Mouse (Mus musculus): ENCODE measurements around the gene Slc16a11. TPM values are rescaled to one million over a fixed set of nuclear protein-coding genes. Genes with fewer than 3 reads are reported as not detected.

Gene Slc16a11
- total and polyA plus RNA-seq, 3 experiments = 0.51 to 2.3 TPM; not detected in 1

GRCm38 (mm10) chr11:70221603-70222500, 9.3 kb downstream of the Slc16a11 start:
- Histone ChIP-seq H3K9me3 (replicated peaks; ENCODE audit: low read length) (no peaks in the 10 kb centered on the region), H3K9ac (ENCODE audit: insufficient read depth, low read depth) (peak overlapping the region; percentile 76), H3K27me3 (replicated peaks) (no peaks in the 10 kb centered on the region), H3K27ac (ENCODE audit: insufficient read depth, low read depth) (no peak overlapping the region), H3K4me2 (ENCODE audit: insufficient read depth, low read depth, poor library complexity, severe bottlenecking) (peak overlapping the region; percentile 87), H3K79me2 (replicated peaks; ENCODE audit: control insufficient read depth, extremely low read depth, insufficient read depth, poor library complexity, severe bottlenecking) (no peaks in the 10 kb centered on the region), H3K4me1 (ENCODE audit: control insufficient read depth in 1 of 2, insufficient read depth in 2 of 2) (peaks cover 15 to 30% of the 10 kb centered on the region in 2 experiments; a peak in 3 of 4 replicates), H3K4me3 (replicated peaks in 1 of 3; ENCODE audit: low read depth in 2 of 3, low read length in 2 of 3, poor library complexity in 1 of 3) (peak overlapping the region; percentile 61 to 78 (median 76)), H3K36me3 (replicated peaks in 1 of 2; ENCODE audit: control insufficient read depth in 1 of 2, insufficient read depth in 1 of 2, low read length in 1 of 2) (peaks cover 3 to 38% of the 10 kb centered on the region in 2 experiments)
- dilution Hi-C loops (cut with MboI; ENCODE audit: extremely low pct_ligation_motif_present, extremely low pct_unique_long_range_greater_than_20kb, low sequenced_read_pairs) (no loop called here), in situ Hi-C loops (cut with MboI; ENCODE audit: low pct_ligation_motif_present, low pct_unique_long_range_greater_than_20kb, low sequenced_read_pairs) (no loop called here)
- DNase-seq (ENCODE audit: extremely low read depth) = no peak
- TF ChIP-seq BHLHE40 (IDR thresholded peaks at IDR 0.05; ENCODE audit: low read depth, low read length) (no peak), MEF2A (IDR thresholded peaks at IDR 0.05; ENCODE audit: borderline replicate concordance, low read depth, low read length) (peak; percentile 65), IRF4 (IDR thresholded peaks at IDR 0.05; ENCODE audit: low read depth, low read length) (no peak)

- Histone ChIP-seq H3K27ac (ENCODE audit: insufficient read depth, low read depth) (no peak overlapping the region), H3K9ac (ENCODE audit: insufficient read depth, low read depth) (no peak overlapping the region)
Measured at GRCm38 (mm10) chr11:70223724-70224123, 11.2 kb downstream of the Slc16a11 start.

More at GRCm38 (mm10) chr11:70223724-70224123, 11.2 kb downstream of the Slc16a11 start:
- Histone ChIP-seq H3K4me1 (ENCODE audit: control insufficient read depth in 1 of 2, insufficient read depth in 2 of 2) (peaks cover 13 to 26% of the 10 kb centered on the region in 2 experiments; a peak in 3 of 4 replicates), H3K36me3 (replicated peaks in 1 of 2; ENCODE audit: control insufficient read depth in 1 of 2, insufficient read depth in 1 of 2, low read length in 1 of 2) (peaks cover 0 to 20% of the 10 kb centered on the region in 2 experiments), H3K4me3 (replicated peaks in 1 of 3; ENCODE audit: low read depth in 2 of 3, low read length in 2 of 3, poor library complexity in 1 of 3) (no peak overlapping the region), H3K4me2 (ENCODE audit: insufficient read depth, low read depth, poor library complexity, severe bottlenecking) (no peak overlapping the region), H3K27me3 (replicated peaks) (no peaks in the 10 kb centered on the region), H3K79me2 (replicated peaks; ENCODE audit: control insufficient read depth, extremely low read depth, insufficient read depth, poor library complexity, severe bottlenecking) (no peaks in the 10 kb centered on the region), H3K9me3 (replicated peaks; ENCODE audit: low read length) (no peaks in the 10 kb centered on the region)
- in situ Hi-C loops (cut with MboI; ENCODE audit: low pct_ligation_motif_present, low pct_unique_long_range_greater_than_20kb, low sequenced_read_pairs) (no loop called here), dilution Hi-C loops (cut with MboI; ENCODE audit: extremely low pct_ligation_motif_present, extremely low pct_unique_long_range_greater_than_20kb, low sequenced_read_pairs) (no loop called here)
- DNase-seq (ENCODE audit: extremely low read depth) = no peak
- TF ChIP-seq POLR2A (IDR thresholded peaks at IDR 0.05; ENCODE audit: low read depth, low read length) (no peak), TBP (conservative IDR thresholded peaks at IDR 0.05; ENCODE audit: low read depth, low read length) (no peak), RAD21 (IDR thresholded peaks at IDR 0.05; ENCODE audit: low read depth, low read length) (no peak), HCFC1 (IDR thresholded peaks at IDR 0.05; ENCODE audit: low read depth, low read length) (no peak), MYC (IDR thresholded peaks at IDR 0.05; ENCODE audit: low read depth, low read length) (no peak), PAX5 (IDR thresholded peaks at IDR 0.05; ENCODE audit: low read length) (no peak), CHD2 (IDR thresholded peaks at IDR 0.05; ENCODE audit: low read length) (no peak), MXI1 (IDR thresholded peaks at IDR 0.05; ENCODE audit: low read depth, low read length) (no peak), BHLHE40 (IDR thresholded peaks at IDR 0.05; ENCODE audit: low read depth, low read length) (no peak), KAT2A (IDR thresholded peaks at IDR 0.05; ENCODE audit: insufficient replicate concordance, low read length) (no peak), SMC3 (IDR thresholded peaks at IDR 0.05; ENCODE audit: low read depth, low read length) (no peak), MAZ (IDR thresholded peaks at IDR 0.05; ENCODE audit: low read depth, low read length) (no peak), JUND (conservative IDR thresholded peaks at IDR 0.05; ENCODE audit: low read depth, low read length) (no peak), CHD1 (IDR thresholded peaks at IDR 0.05; ENCODE audit: low read depth, low read length) (no peak), USF2 (conservative IDR thresholded peaks at IDR 0.05; ENCODE audit: low read depth, low read length) (no peak), ZC3H11A (IDR thresholded peaks at IDR 0.05; ENCODE audit: low read depth, low read length) (no peak), CTCF (conservative IDR thresholded peaks at IDR 0.05 in 1 of 2, IDR thresholded peaks at IDR 0.05 in 1 of 2; ENCODE audit: low read depth in 2 of 2, low read length in 2 of 2) (no peak), IRF4 (IDR thresholded peaks at IDR 0.05; ENCODE audit: low read depth, low read length) (no peak), ZKSCAN1 (IDR thresholded peaks at IDR 0.05; ENCODE audit: borderline replicate concordance, low read depth, low read length) (no peak)

All from CH12.LX (cell line).